Mouse (Mus musculus): Measurements from ENCODE around the gene Rnf26. TPM values are rescaled to one million over a fixed set of nuclear protein-coding genes. Genes with fewer than 3 reads are reported as not detected.
A peak's percentile ranks its signal among the peaks of the same experiment; 100 is the strongest.

The Rnf26 gene
- total RNA-seq, 2 experiments from 2014 or later = 29.2 to 30.7 TPM

GRCm38 (mm10) chr9:44133287-44133686 is 20.0 kb upstream of the Rnf26 start:
- H3K27ac ChIP-seq = peak overlapping the region; percentile 37
- no peak for DNase-seq (ENCODE audit: low spot score in 2 of 2)
- peak overlapping the region; percentile 54; the same call in 1 of the 2 replicates for H3K4me3 ChIP-seq
- TF ChIP-seq CTCF (conservative IDR thresholded peaks at IDR 0.05) = no peak

DNA sequence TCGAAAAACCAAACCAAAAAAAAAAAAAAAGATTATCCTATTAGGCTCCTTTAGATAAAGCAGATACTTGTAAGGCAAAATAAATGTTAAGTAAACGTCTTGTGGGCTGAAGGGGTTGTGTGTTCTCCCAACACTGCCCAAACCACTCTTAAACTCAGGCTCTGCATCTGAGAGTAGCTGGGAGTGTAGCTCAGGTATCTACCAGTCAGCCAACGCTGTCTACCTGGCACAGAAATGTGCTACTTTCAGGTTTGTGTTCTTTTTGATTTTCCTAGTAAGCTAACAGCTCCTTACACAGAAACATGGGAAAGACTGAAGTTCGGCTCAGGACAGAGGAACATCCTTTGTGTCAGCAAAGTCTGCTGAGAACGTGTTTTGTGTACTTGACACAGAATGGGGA is 18.9 kb upstream of the Rnf26 start:
- no peak overlapping the region for H3K27ac ChIP-seq
- DNase-seq (ENCODE audit: low spot score in 2 of 2) = no peak
- TF ChIP-seq CTCF (conservative IDR thresholded peaks at IDR 0.05) = no peak

DNA sequence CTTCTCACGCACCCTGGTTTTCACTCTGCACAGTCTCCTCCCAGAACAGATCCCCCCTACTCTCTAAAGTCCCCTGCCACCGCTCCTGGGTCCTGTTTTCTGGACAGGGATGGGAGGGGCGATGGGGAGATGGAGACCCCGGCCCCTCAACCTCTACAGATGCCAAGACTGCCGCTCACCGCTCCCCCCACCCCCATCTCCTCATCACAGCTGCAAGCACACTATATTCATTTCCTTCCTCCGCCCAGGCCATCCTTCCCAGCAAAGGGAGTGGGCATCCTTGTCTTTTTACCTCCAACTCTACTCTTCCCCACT is 17.9 kb upstream of the Rnf26 start:
- Histone ChIP-seq H3K27ac (peak overlapping the region; percentile 54), H3K4me3 (no peak overlapping the region)
- TF ChIP-seq CTCF (conservative IDR thresholded peaks at IDR 0.05) = no peak
- no peak for DNase-seq (ENCODE audit: low spot score in 2 of 2)

More for the DNA sequence above, 18.9 kb upstream of the Rnf26 start:
- no peak overlapping the region for H3K4me3 ChIP-seq

DNA sequence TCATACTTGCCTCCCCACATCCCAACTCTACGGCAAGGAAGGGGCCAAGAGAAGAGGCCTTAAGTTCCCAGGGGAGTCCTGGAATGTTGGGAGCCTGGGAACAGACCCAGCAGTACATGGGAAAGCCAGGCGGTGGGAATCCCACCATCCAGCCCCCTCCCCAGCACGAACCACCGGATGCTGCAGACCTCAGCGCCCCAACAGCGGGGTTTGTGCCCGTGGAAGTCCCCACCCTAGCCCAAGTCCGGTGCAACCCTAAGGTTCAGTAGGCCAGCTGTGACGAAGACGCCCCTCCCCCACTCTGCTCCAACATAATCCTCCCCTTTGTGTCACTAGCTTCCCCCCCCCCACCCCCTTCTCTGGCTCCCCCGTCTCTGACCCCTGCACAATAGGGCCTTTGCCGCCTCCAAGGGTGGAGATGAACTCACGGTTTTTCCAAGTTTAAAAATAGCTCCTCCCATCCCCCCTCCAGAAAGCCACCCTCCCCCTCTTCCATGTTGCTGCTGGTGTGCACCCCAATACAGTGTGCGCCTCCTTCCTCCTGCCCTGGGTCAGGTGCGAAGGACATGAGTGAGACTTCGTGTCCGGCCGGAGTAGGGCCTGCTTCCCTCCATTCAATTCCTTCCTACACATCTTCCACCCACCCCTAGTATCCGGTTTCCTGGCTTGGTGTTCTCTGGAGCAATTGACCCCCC is 17.4 kb upstream of the Rnf26 start:
- TF ChIP-seq CTCF (conservative IDR thresholded peaks at IDR 0.05) = no peak
- H3K4me3 ChIP-seq = peak overlapping the region; percentile 29
- no peak for DNase-seq (ENCODE audit: low spot score in 2 of 2)
- H3K27ac ChIP-seq = peak overlapping the region; percentile 75

DNA sequence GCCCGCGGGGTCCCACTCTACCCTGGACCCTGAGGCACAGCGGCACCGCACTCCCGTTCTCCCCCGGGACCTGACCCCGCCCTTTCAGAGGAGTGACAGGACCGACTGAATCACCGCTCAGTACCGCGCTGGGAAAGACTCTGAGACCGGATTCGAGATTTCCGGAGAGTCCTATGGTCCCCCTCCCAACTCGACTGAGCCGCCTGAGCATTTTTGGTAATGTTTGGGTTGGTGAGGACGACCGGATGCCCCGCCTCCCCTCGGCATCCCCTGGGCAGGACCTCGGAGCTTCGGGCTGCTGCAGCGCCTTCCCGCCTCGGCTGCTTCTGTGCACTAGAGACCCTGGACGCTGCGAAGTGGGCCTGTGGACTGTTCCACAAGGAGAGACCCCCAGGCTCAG is 16.7 kb upstream of the Rnf26 start:
- DNase-seq (ENCODE audit: low spot score in 2 of 2) = no peak
- H3K4me3 ChIP-seq = peak overlapping the region; percentile 29
- H3K27ac ChIP-seq = peak overlapping the region; percentile 75
- no peak for TF ChIP-seq CTCF (conservative IDR thresholded peaks at IDR 0.05)

GRCm38 (mm10) chr9:44129633-44130032 is 16.3 kb upstream of the Rnf26 start:
- Histone ChIP-seq H3K4me3 (peak overlapping the region; percentile 29), H3K27ac (peak overlapping the region; percentile 75)
- no peak for DNase-seq (ENCODE audit: low spot score in 2 of 2)
- no peak for TF ChIP-seq CTCF (conservative IDR thresholded peaks at IDR 0.05)

GRCm38 (mm10) chr9:44127351-44127801 is 14.1 kb upstream of the Rnf26 start:
- no peak for DNase-seq (ENCODE audit: low spot score in 2 of 2)
- TF ChIP-seq CTCF (conservative IDR thresholded peaks at IDR 0.05) = no peak
- no peak overlapping the region for H3K4me3 ChIP-seq
- no peak overlapping the region for H3K27ac ChIP-seq

GRCm38 (mm10) chr9:44126746-44127145 is 13.4 kb upstream of the Rnf26 start:
- Histone ChIP-seq H3K4me3 (no peak overlapping the region), H3K27ac (peak overlapping the region; percentile 39)
- DNase-seq (ENCODE audit: low spot score in 2 of 2) = no peak
- no peak for TF ChIP-seq CTCF (conservative IDR thresholded peaks at IDR 0.05)

GRCm38 (mm10) chr9:44125546-44126428 is 12.5 kb upstream of the Rnf26 start:
- peak; percentile 88 to 89 for DNase-seq (ENCODE audit: low spot score in 2 of 2)
- TF ChIP-seq CTCF (conservative IDR thresholded peaks at IDR 0.05) = peak; percentile 92
- Histone ChIP-seq H3K4me3 (peak overlapping the region; percentile 19; the same call in 1 of the 2 replicates), H3K27ac (peak overlapping the region; percentile 51)

DNA sequence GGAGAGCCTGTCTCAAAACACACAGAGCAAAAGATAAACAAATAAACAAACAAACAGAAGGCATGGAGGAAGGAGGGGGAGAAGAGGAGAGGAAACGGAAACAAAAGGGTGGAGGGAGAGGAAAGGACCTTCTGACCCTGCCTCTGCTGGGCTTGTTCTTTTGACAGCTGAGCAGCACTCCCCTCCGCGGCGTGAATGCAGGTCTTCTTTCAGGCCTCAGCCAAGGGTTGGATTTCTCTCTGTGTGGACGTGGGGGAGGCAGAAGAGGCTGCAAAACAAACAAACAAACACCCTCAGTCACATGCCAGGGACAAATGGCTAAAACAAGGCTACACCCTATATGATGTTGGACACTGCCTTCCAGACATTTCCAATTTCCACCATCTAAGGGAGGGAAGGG is 11.7 kb upstream of the Rnf26 start:
- Histone ChIP-seq H3K4me3 (no peak overlapping the region), H3K27ac (no peak overlapping the region)
- TF ChIP-seq CTCF (conservative IDR thresholded peaks at IDR 0.05) = no peak
- no peak for DNase-seq (ENCODE audit: low spot score in 2 of 2)

GRCm38 (mm10) chr9:44124317-44124716 is 11.0 kb upstream of the Rnf26 start:
- Histone ChIP-seq H3K27ac (no peak overlapping the region), H3K4me3 (no peak overlapping the region)
- peak; percentile 76 for TF ChIP-seq CTCF (conservative IDR thresholded peaks at IDR 0.05)
- DNase-seq (ENCODE audit: low spot score in 2 of 2) = no peak

DNA sequence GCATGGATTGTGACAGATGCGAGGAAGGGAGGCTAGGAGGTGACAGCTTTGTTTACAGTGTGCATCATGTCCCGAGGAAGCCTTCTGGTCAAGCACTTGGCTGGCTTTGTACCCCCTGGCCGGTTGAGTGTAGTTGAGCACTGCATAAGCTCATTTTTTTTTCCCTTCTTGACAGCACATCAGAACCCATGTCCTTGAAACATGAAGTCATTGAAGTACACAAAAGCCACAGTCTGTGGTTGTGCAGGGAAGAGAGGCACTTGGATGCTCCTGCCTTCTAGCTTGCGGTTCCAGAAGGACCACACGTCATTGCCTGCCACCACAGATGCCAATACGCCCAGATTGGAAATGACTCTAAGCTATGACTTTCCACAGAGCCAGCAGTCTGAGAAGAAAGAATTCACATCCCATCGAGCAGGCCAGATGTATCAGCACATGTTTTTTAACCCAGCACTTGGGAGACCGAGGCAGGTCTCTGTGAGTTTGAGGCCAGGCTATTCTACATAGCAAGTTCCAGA is 6.7 kb upstream of the Rnf26 start:
- no peak for TF ChIP-seq CTCF (conservative IDR thresholded peaks at IDR 0.05)
- Histone ChIP-seq H3K4me3 (no peak overlapping the region), H3K27ac (peak overlapping the region; percentile 28; the same call in 1 of the 2 replicates)
- no peak for DNase-seq (ENCODE audit: low spot score in 2 of 2)

DNA sequence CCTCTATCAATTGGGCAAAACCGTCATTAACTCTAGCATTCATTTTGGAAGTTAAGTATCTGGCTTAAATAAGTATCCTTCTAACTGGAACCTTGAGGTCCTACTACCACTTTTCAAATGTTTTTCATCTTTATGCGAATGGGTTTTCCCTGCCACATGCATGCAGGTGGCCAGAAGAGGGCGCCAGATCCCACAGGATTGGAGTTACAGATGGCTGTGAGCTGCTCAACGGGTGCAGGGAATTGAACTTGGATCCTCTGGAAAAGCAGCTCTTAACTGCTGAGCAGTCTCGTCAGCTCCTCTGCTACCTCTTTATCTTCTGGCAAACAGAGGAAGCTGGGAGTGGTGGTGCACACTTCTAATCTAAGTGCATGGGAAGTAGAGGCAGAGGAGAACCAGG is 5.7 kb upstream of the Rnf26 start:
- DNase-seq (ENCODE audit: low spot score in 2 of 2) = no peak
- Histone ChIP-seq H3K4me3 (no peak overlapping the region), H3K27ac (no peak overlapping the region)
- peak; percentile 78 for TF ChIP-seq CTCF (conservative IDR thresholded peaks at IDR 0.05)
